In genomic region chr19:6014991-6015510, GRCm38 (mm10) we compare ENCODE assay signal across 8 mouse cellular contexts. TPM values are rescaled to one million over a fixed set of nuclear protein-coding genes. Genes with fewer than 3 reads are reported as not detected.
DNase-seq lines count a peak whose midpoint lies in the region; ATAC-seq lines count a peak whose summit lies in the region.

No protein-coding gene starts in this region.

- peak; percentile 72 for ATAC-seq in limb, embryonic 13.5 days (ENCODE audit: low FRiP score, low read depth)
- ATAC-seq in midbrain, embryonic 13.5 days = peak; percentile 56

- H3K4me2 ChIP-seq in limb, embryonic 13.5 days (replicated peaks) = peak overlapping the region; percentile 86
- H3K4me2 ChIP-seq in midbrain, embryonic 13.5 days (replicated peaks) = peak overlapping the region; percentile 89

- 0 out of 2 replicates have a peak, but pooled peaks cover 6% of the 10 kb centered on the region for H3K4me1 ChIP-seq in brown adipose tissue, adult 24 weeks (ENCODE audit: control insufficient read depth, insufficient read depth, insufficient read length, low read length)
- peaks cover 21% of the 10 kb centered on the region for H3K4me1 ChIP-seq in forebrain, embryonic 10.5 days
- H3K4me1 ChIP-seq in limb, embryonic 13.5 days = peaks cover 16% of the 10 kb centered on the region
- peaks cover 16% of the 10 kb centered on the region for H3K4me1 ChIP-seq in midbrain, embryonic 13.5 days (replicated peaks)

- peak; percentile 63 to 85 for DNase-seq in adrenal gland, adult (ENCODE audit: inconsistent age in 2 of 2, low spot score in 1 of 2)
- no peak for DNase-seq in adrenal gland, postnatal 4 days (ENCODE audit: low spot score in 2 of 2)
- peak; percentile 21 for DNase-seq in forebrain, embryonic 10.5 days (ENCODE audit: extremely low spot score, low spot score)
- peak; percentile 45 for DNase-seq in heart, postnatal 4 days
- DNase-seq in thymus, postnatal 0 days (ENCODE audit: low spot score) = peak; percentile 60

- peak overlapping the region; percentile 75 for H3K9ac ChIP-seq in limb, embryonic 13.5 days
- peak overlapping the region; percentile 72 for H3K9ac ChIP-seq in midbrain, embryonic 13.5 days (replicated peaks)

- no peaks in the 10 kb centered on the region for H3K9me3 ChIP-seq in forebrain, embryonic 10.5 days
- H3K9me3 ChIP-seq in limb, embryonic 13.5 days = no peaks in the 10 kb centered on the region
- no peaks in the 10 kb centered on the region for H3K9me3 ChIP-seq in midbrain, embryonic 13.5 days

- H3K4me3 ChIP-seq in brown adipose tissue, adult 24 weeks (ENCODE audit: insufficient read depth, low read depth, low read length) = peak overlapping the region; percentile 84
- peak overlapping the region; percentile 66 for H3K4me3 ChIP-seq in forebrain, embryonic 10.5 days
- H3K4me3 ChIP-seq in limb, embryonic 13.5 days = peak overlapping the region; percentile 62
- H3K4me3 ChIP-seq in midbrain, embryonic 13.5 days (replicated peaks) = peak overlapping the region; percentile 49

- WGBS in forebrain, embryonic 10.5 days = 1% methylated on average over 15 of the region's 18 CpGs
- WGBS in limb, embryonic 13.5 days = 3% methylated on average over 17 of the region's 18 CpGs
- 1% methylated on average over 15 of the region's 18 CpGs for WGBS in midbrain, embryonic 13.5 days

- H3K27ac ChIP-seq in brown adipose tissue, adult 24 weeks (replicated peaks; ENCODE audit: low read depth, low read length) = peak overlapping the region; percentile 30
- H3K27ac ChIP-seq in forebrain, embryonic 10.5 days = peak overlapping the region; percentile 79
- H3K27ac ChIP-seq in limb, embryonic 13.5 days = peak overlapping the region; percentile 44; the same call in 1 of the 2 replicates
- H3K27ac ChIP-seq in midbrain, embryonic 13.5 days = no peak overlapping the region

- H3K36me3 ChIP-seq in forebrain, embryonic 10.5 days (replicated peaks) = no peaks in the 10 kb centered on the region
- no peaks in the 10 kb centered on the region for H3K36me3 ChIP-seq in limb, embryonic 13.5 days
- H3K36me3 ChIP-seq in midbrain, embryonic 13.5 days = no peaks in the 10 kb centered on the region

- peaks cover 53% of the 10 kb centered on the region for H3K27me3 ChIP-seq in forebrain, embryonic 10.5 days (ENCODE audit: poor library complexity, severe bottlenecking)
- H3K27me3 ChIP-seq in limb, embryonic 13.5 days = peaks cover 34% of the 10 kb centered on the region
- peaks cover 34% of the 10 kb centered on the region for H3K27me3 ChIP-seq in midbrain, embryonic 13.5 days

RNA-seq across cellular contexts. Expression of gene Capn1, which starts 0.6 kb away (rescaled TPM):
- 10 to 100 TPM; 28.5 to 43.9 TPM for total RNA-seq in adrenal gland, postnatal 4 days (2021)
- 14.2 and 15.9 TPM in 2 replicates for polyA plus RNA-seq in brown adipose tissue, adult 24 weeks (2012; ENCODE audit: insufficient read depth, insufficient read length, missing spikeins)
- 2.5 and 3.0 TPM in 2 replicates for polyA plus RNA-seq in forebrain, embryonic 10.5 days (2016; fragmentation: Nextera tagmentation; extraction: Ambion mirVana)
- 10 to 100 TPM; 27.4 to 29.1 TPM for total RNA-seq in heart, postnatal 4 days (2021)
- polyA plus RNA-seq in limb, embryonic 13.5 days (2015; fragmentation: Nextera tagmentation; extraction: Ambion mirVana) = 7.1 and 8.0 TPM in 2 replicates
- 1.9 and 2.3 TPM in 2 replicates for polyA plus RNA-seq in midbrain, embryonic 13.5 days (2015; fragmentation: Nextera tagmentation; extraction: Ambion mirVana)
- 19.8 and 21.6 TPM in 2 replicates for polyA plus RNA-seq in thymus, postnatal 0 days (2015; fragmentation: Nextera tagmentation; extraction: Ambion mirVana)

RNA-seq across cellular contexts. Expression of gene Slc22a20, which starts 29.1 kb away (rescaled TPM):
- not detected for total RNA-seq in adrenal gland, postnatal 4 days (2021)
- not detected in 2 replicates for polyA plus RNA-seq in brown adipose tissue, adult 24 weeks (2012; ENCODE audit: insufficient read depth, insufficient read length, missing spikeins)
- not detected in 2 replicates for polyA plus RNA-seq in forebrain, embryonic 10.5 days (2016; fragmentation: Nextera tagmentation; extraction: Ambion mirVana)
- total RNA-seq in heart, postnatal 4 days (2021) = not detected
- not detected in 2 replicates for polyA plus RNA-seq in limb, embryonic 13.5 days (2015; fragmentation: Nextera tagmentation; extraction: Ambion mirVana)
- not detected in 2 replicates for polyA plus RNA-seq in midbrain, embryonic 13.5 days (2015; fragmentation: Nextera tagmentation; extraction: Ambion mirVana)
- not detected in 2 replicates for polyA plus RNA-seq in thymus, postnatal 0 days (2015; fragmentation: Nextera tagmentation; extraction: Ambion mirVana)

RNA-seq across cellular contexts. Expression of gene Syvn1, which starts 31.3 kb away (rescaled TPM):
- total RNA-seq in adrenal gland, postnatal 4 days (2021) = 10 to 100 TPM; 45.8 to 48.1 TPM
- polyA plus RNA-seq in brown adipose tissue, adult 24 weeks (2012; ENCODE audit: insufficient read depth, insufficient read length, missing spikeins) = 14.8 and 17.4 TPM in 2 replicates
- 30.8 and 32.2 TPM in 2 replicates for polyA plus RNA-seq in forebrain, embryonic 10.5 days (2016; fragmentation: Nextera tagmentation; extraction: Ambion mirVana)
- 10 to 100 TPM; 16.2 to 16.4 TPM for total RNA-seq in heart, postnatal 4 days (2021)
- polyA plus RNA-seq in limb, embryonic 13.5 days (2015; fragmentation: Nextera tagmentation; extraction: Ambion mirVana) = 27.2 and 34.0 TPM in 2 replicates
- polyA plus RNA-seq in midbrain, embryonic 13.5 days (2015; fragmentation: Nextera tagmentation; extraction: Ambion mirVana) = 27.8 and 33.8 TPM in 2 replicates
- polyA plus RNA-seq in thymus, postnatal 0 days (2015; fragmentation: Nextera tagmentation; extraction: Ambion mirVana) = 15.1 and 16.5 TPM in 2 replicates

RNA-seq across cellular contexts. Expression of gene Mrpl49, which starts 42.5 kb away (rescaled TPM):
- total RNA-seq in adrenal gland, postnatal 4 days (2021) = 10 to 100 TPM; 55.6 to 63.5 TPM
- polyA plus RNA-seq in brown adipose tissue, adult 24 weeks (2012; ENCODE audit: insufficient read depth, insufficient read length, missing spikeins) = 53.6 and 56.4 TPM in 2 replicates
- 89.4 and 92.1 TPM in 2 replicates for polyA plus RNA-seq in forebrain, embryonic 10.5 days (2016; fragmentation: Nextera tagmentation; extraction: Ambion mirVana)
- 10 to 100 TPM; 37.8 to 41.7 TPM for total RNA-seq in heart, postnatal 4 days (2021)
- polyA plus RNA-seq in limb, embryonic 13.5 days (2015; fragmentation: Nextera tagmentation; extraction: Ambion mirVana) = 76.9 and 80.0 TPM in 2 replicates
- 73.7 and 74.7 TPM in 2 replicates for polyA plus RNA-seq in midbrain, embryonic 13.5 days (2015; fragmentation: Nextera tagmentation; extraction: Ambion mirVana)
- polyA plus RNA-seq in thymus, postnatal 0 days (2015; fragmentation: Nextera tagmentation; extraction: Ambion mirVana) = 65.2 and 71.4 TPM in 2 replicates

RNA-seq across cellular contexts. Expression of gene Fau, which starts 42.6 kb away (rescaled TPM):
- 1,000 to 10,000 TPM; 1,446 to 1,549 TPM for total RNA-seq in adrenal gland, postnatal 4 days (2021)
- 701 and 753 TPM in 2 replicates for polyA plus RNA-seq in brown adipose tissue, adult 24 weeks (2012; ENCODE audit: insufficient read depth, insufficient read length, missing spikeins)
- 829 and 865 TPM in 2 replicates for polyA plus RNA-seq in forebrain, embryonic 10.5 days (2016; fragmentation: Nextera tagmentation; extraction: Ambion mirVana)
- 100 to 1,000 TPM; 802 to 870 TPM for total RNA-seq in heart, postnatal 4 days (2021)
- 760 and 823 TPM in 2 replicates for polyA plus RNA-seq in limb, embryonic 13.5 days (2015; fragmentation: Nextera tagmentation; extraction: Ambion mirVana)
- polyA plus RNA-seq in midbrain, embryonic 13.5 days (2015; fragmentation: Nextera tagmentation; extraction: Ambion mirVana) = 632 and 647 TPM in 2 replicates
- 1,297 and 1,312 TPM in 2 replicates for polyA plus RNA-seq in thymus, postnatal 0 days (2015; fragmentation: Nextera tagmentation; extraction: Ambion mirVana)

Comparison
In these comparisons a context has a peak if more than half of its experiments do, and no peak if none do; other contexts are left out.
1. DNase-seq: peak in adrenal gland, adult (2 of 2), forebrain, embryonic 10.5 days (single experiment), heart, postnatal 4 days (single experiment) and thymus, postnatal 0 days (single experiment); none in adrenal gland, postnatal 4 days (0 of 2).
2. Peak in every context shown above with its lines, with median percentiles within 50 percentile points of each other: H3K4me3 ChIP-seq.